Mouse (Mus musculus): ENCODE data around the gene Patl1.
"Not testable (repeated sequence)": the region's sequence is repeated elsewhere in the genome, so short reads cannot be mapped to it uniquely, and the experiment has no call there.

The Patl1 gene

GRCm38 (mm10) chr19:11912037-11912532 lies at the start of gene Patl1:
Patl1 (plus strand) TSS chr19:11912399.
- DNase-seq = peak; percentile 99

GRCm38 (mm10) chr19:11867837-11868236 lies 44.4 kb upstream of the Patl1 start:
- no peak for DNase-seq

- no peak for DNase-seq
These were observed 37.2 kb upstream of the Patl1 start, which contains the start of gene Olfr1419 for GRCm38 (mm10) chr19:11875006-11875405. Olfr1419 (minus strand) TSS chr19:11875106.

- DNase-seq = not testable (repeated sequence)
These were observed 33.8 kb upstream of the Patl1 start for GRCm38 (mm10) chr19:11878404-11878803.

- no peak for DNase-seq
These were observed 25.9 kb upstream of the Patl1 start, which contains the start of gene Olfr1420 for GRCm38 (mm10) chr19:11886265-11886664. Olfr1420 (plus strand) TSS chr19:11886565.

GRCm38 (mm10) chr19:11911021-11911420 lies 1.2 kb upstream of the Patl1 start:
- DNase-seq = no peak

GRCm38 (mm10) chr19:11911603-11912002 lies 596 bp upstream of the Patl1 start:
- DNase-seq = peak; percentile 19

GRCm38 (mm10) chr19:11912533-11913121 lies 428 bp downstream of the Patl1 start:
- DNase-seq = peak; percentile 48

- DNase-seq = no peak
These were observed 3.6 kb downstream of the Patl1 start for GRCm38 (mm10) chr19:11915804-11916203.

GRCm38 (mm10) chr19:11922068-11922467 lies 9.9 kb downstream of the Patl1 start:
- no peak for DNase-seq

- DNase-seq = not testable (repeated sequence)
These were observed 10.3 kb downstream of the Patl1 start for GRCm38 (mm10) chr19:11922515-11922914.

- no peak for DNase-seq
These were observed 14.2 kb downstream of the Patl1 start for GRCm38 (mm10) chr19:11926380-11926779.

GRCm38 (mm10) chr19:11928025-11928748 lies 16.0 kb downstream of the Patl1 start:
- no peak for DNase-seq

GRCm38 (mm10) chr19:11946460-11946859 lies 34.3 kb downstream of the Patl1 start:
- not testable (repeated sequence) for DNase-seq

- no peak for DNase-seq
These were observed 37.7 kb downstream of the Patl1 start for GRCm38 (mm10) chr19:11949878-11950277.

- DNase-seq = no peak
These were observed 38.5 kb downstream of the Patl1 start for GRCm38 (mm10) chr19:11950747-11951146.

- DNase-seq = no peak
These were observed 42.0 kb downstream of the Patl1 start for GRCm38 (mm10) chr19:11954206-11954605.

GRCm38 (mm10) chr19:11956636-11957035 lies 44.4 kb downstream of the Patl1 start:
- DNase-seq = no peak

- no peak for DNase-seq
These were observed 45.2 kb downstream of the Patl1 start for GRCm38 (mm10) chr19:11957396-11957795.

- no peak for DNase-seq
These were observed 45.6 kb downstream of the Patl1 start for GRCm38 (mm10) chr19:11957846-11958245.

- DNase-seq = no peak
These were observed 52.1 kb downstream of the Patl1 start for GRCm38 (mm10) chr19:11964266-11964665.

- DNase-seq = peak; percentile 96
These were observed 53.1 kb downstream of the Patl1 start, which contains the start of gene Osbp for GRCm38 (mm10) chr19:11965023-11965942. Osbp (plus strand) TSS chr19:11965941.

- peak; percentile 51 for DNase-seq
These were observed 54.0 kb downstream of the Patl1 start for GRCm38 (mm10) chr19:11966201-11966636.

All from right cerebral cortex, postnatal 4 days (tissue).